Mouse (Mus musculus) embryonic fibroblast, embryonic 13.5 days (primary cell): ENCODE results near the gene Il4i1. TPM values are rescaled to one million over a fixed set of nuclear protein-coding genes. Genes with fewer than 3 reads are reported as not detected.

Experiments
- H3K27ac ChIP-seq: 2 replicates; pipeline ENCODE4 v1.5.1; 2012; ENCODE audit warnings: low read length, control low read depth, inconsistent platforms; ENCODE audit not compliant: insufficient read depth
- H3K4me1 ChIP-seq: 2 replicates; pipeline ENCODE4 v1.6.1; 2011; ENCODE audit warnings: low read length; ENCODE audit not compliant: control insufficient read depth, insufficient read depth
- H3K4me3 ChIP-seq: 2 replicates; pipeline ENCODE4 v1.5.1; 2011; ENCODE audit warnings: mild to moderate bottlenecking, control low read depth, low read length; ENCODE audit not compliant: insufficient read depth
- CTCF ChIP-seq: IDR thresholded peaks from 2 replicates; pipeline ENCODE4 v1.5.1; 2011; ENCODE audit warnings: mild to moderate bottlenecking, control low read depth, low read length, moderate library complexity, borderline replicate concordance; ENCODE audit not compliant: insufficient read depth
- POLR2A ChIP-seq: IDR thresholded peaks from 2 replicates; pipeline ENCODE4 v1.6.1; 2011; ENCODE audit warnings: low read depth, mild to moderate bottlenecking, control low read depth, low read length, moderate library complexity
- polyA plus RNA-seq: library from polyadenylated mRNA; stranded (reverse); fragments of >200 nt; gene quantifications from 2 replicates; pipeline ENCODE4 v1.2.4, GENCODE M21; 2011; ENCODE audit warnings: low read depth; ENCODE audit not compliant: missing spikeins, insufficient read length

The Il4i1 gene
- 2.1 and 2.3 TPM in 2 replicates for polyA plus RNA-seq

- peaks cover 12% of the 10 kb centered on the region; the same call in 1 of the 2 replicates for H3K4me1 ChIP-seq
- H3K27ac ChIP-seq = peak within 1 kb of the TSS; percentile 93
- TF ChIP-seq CTCF = no peak
- TF ChIP-seq POLR2A = peak; percentile 82; the same call in 1 of the 2 replicates
- peak within 1 kb of the TSS; percentile 65 for H3K4me3 ChIP-seq
These were observed at the start of gene Il4i1, which contains the start of gene Nup62 for GRCm38 (mm10) chr7:44815721-44816469. TSS of gene Il4i1 (plus strand) at chr7:44816387. TSS of gene Nup62 (plus strand) at chr7:44816088.

- no peak overlapping the region for H3K27ac ChIP-seq
- TF ChIP-seq POLR2A = no peak
- no peak for TF ChIP-seq CTCF
- no peak overlapping the region for H3K4me3 ChIP-seq
- H3K4me1 ChIP-seq = no peaks in the 10 kb centered on the region
These were observed 48.1 kb upstream of the Il4i1 start for GRCm38 (mm10) chr7:44768129-44768528.

GRCm38 (mm10) chr7:44770046-44770578, 46.1 kb upstream of the Il4i1 start:
- no peak overlapping the region for H3K4me3 ChIP-seq
- no peaks in the 10 kb centered on the region for H3K4me1 ChIP-seq
- TF ChIP-seq POLR2A (no peak), CTCF (no peak; the same call in 1 of the 2 replicates)
- H3K27ac ChIP-seq = no peak overlapping the region

DNA sequence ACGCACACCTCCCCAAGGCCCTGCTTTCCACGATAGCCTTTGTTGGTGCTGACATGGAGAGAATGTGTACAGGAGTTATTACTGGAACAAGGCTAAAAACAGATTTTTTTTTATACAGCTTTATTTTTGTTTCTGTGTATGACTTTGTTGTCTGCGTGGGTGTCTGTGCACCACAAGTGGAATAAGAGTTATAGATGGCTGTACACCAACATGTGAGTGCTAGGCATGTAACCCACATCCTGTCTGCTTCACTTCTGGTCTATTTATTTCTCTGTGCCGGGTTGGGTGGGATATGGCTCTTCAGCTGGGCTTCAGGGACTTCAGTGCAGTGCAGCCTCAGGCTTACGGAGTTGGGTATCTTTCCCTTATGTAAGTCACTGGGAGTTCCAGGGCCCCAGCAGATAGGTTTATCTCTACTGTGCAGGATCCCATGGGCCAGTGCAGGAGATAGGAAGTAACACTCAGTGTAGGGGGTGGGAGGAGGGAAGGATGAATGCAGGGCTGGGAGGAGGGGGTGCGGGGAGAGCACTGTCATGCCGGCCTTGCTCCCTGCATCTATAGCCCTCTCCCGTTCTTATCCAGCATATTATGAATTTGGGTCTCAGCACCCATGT, 43.5 kb upstream of the Il4i1 start:
- no peak overlapping the region for H3K27ac ChIP-seq
- H3K4me1 ChIP-seq = peaks cover 11% of the 10 kb centered on the region; the same call in 1 of the 2 replicates
- no peak overlapping the region for H3K4me3 ChIP-seq
- TF ChIP-seq CTCF = no peak
- no peak for TF ChIP-seq POLR2A

DNA sequence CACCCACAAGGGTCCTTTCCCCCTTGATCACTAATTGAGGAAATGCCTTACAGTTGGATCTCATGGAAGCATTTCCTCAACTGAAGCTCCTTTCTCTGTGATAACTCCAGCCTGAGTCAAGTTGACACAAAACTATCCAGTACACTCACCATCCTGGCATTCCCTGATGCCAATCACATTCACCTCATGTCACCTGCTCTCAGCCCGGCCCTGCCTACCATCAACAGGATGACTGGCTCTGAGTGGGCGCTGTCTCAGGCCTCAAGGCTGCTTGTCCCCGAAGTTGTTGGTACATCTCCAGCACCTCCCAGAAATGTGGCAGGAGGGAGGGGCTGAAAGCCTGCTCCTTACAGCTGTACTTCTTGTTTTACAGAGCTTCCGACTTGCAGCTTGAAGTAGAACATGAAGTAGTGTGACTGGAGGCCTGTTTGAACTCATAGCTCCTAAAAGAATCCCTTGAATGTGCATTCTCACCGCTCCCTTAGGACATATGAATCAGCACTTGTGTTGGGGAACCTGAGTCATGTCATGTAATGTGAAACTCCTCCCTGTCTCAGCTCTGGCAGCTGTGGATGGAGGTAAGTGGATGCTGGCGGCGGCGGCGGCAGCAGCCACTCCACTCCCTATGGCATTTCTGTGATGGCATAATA, 39.2 kb upstream of the Il4i1 start:
- TF ChIP-seq CTCF (no peak), POLR2A (no peak)
- H3K4me1 ChIP-seq = peaks cover 12% of the 10 kb centered on the region; the same call in 1 of the 2 replicates
- H3K4me3 ChIP-seq = no peak overlapping the region
- peak overlapping the region; percentile 6; the same call in 1 of the 2 replicates for H3K27ac ChIP-seq

GRCm38 (mm10) chr7:44780101-44780500, 36.1 kb upstream of the Il4i1 start:
- TF ChIP-seq CTCF (no peak), POLR2A (no peak)
- Histone ChIP-seq H3K4me3 (no peak overlapping the region), H3K4me1 (peaks cover 12% of the 10 kb centered on the region; the same call in 1 of the 2 replicates), H3K27ac (no peak overlapping the region)

- TF ChIP-seq CTCF = no peak
- no peak for TF ChIP-seq POLR2A
- Histone ChIP-seq H3K4me1 (no peaks in the 10 kb centered on the region), H3K4me3 (no peak overlapping the region), H3K27ac (no peak overlapping the region)
These were observed 26.7 kb upstream of the Il4i1 start for GRCm38 (mm10) chr7:44789531-44789930.

GRCm38 (mm10) chr7:44790066-44790465, 26.1 kb upstream of the Il4i1 start:
- Histone ChIP-seq H3K27ac (no peak overlapping the region), H3K4me1 (no peaks in the 10 kb centered on the region), H3K4me3 (no peak overlapping the region)
- TF ChIP-seq CTCF (no peak), POLR2A (no peak)

- no peak overlapping the region for H3K27ac ChIP-seq
- no peaks in the 10 kb centered on the region for H3K4me1 ChIP-seq
- no peak overlapping the region for H3K4me3 ChIP-seq
- TF ChIP-seq POLR2A = no peak
These were observed 23.4 kb upstream of the Il4i1 start for GRCm38 (mm10) chr7:44792781-44793180.

DNA sequence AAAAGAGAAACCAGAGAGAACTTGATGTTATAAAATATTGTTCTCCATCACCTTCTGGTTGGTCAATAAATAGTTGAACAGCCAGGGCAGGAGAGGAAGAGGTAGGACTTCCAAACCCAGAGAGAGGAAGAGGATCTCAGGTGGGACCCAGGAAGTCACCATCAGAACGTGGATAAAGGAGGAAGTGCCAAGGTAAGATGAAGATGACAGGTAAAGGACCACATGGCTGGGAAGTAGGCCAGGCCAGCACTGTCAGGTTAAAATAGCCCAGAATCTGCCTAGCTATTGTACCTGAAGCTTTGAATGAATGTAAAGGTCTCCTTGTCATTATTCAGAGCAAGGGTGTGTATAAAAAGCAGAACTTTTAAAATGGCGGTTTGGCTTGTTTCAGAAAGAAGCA, 7.3 kb upstream of the Il4i1 start:
- no peak overlapping the region for H3K4me3 ChIP-seq
- no peak for TF ChIP-seq CTCF
- TF ChIP-seq POLR2A = 0 out of 2 replicates have a peak, but pooled peaks have one; percentile 29
- no peak overlapping the region for H3K27ac ChIP-seq
- H3K4me1 ChIP-seq = no peaks in the 10 kb centered on the region
